Mouse (Mus musculus): ENCODE data around the gene Mocs1.

- no peak for TF ChIP-seq CTCF (IDR thresholded peaks at IDR 0.05; ENCODE audit: borderline replicate concordance, extremely low read depth, insufficient read depth, insufficient read length)
- TF ChIP-seq POLR2A (IDR thresholded peaks at IDR 0.05; ENCODE audit: borderline replicate concordance, extremely low read depth, insufficient read depth, insufficient read length, poor library complexity, severe bottlenecking) = no peak
These were observed 15.2 kb upstream of the Mocs1 start for GRCm38 (mm10) chr17:49412974-49413373.
